Mouse (Mus musculus) central nervous system, embryonic 11.5 days (tissue): ENCODE measurements around the gene Pthlh. TPM values are rescaled to one million over a fixed set of nuclear protein-coding genes. Genes with fewer than 3 reads are reported as not detected.

ENCODE experiments used
- polyA plus RNA-seq: library from polyadenylated mRNA; depleted of rRNA; stranded (reverse); fragments of >200 nt; gene quantifications from 2 replicates; pipeline ENCODE4 v1.2.3, GENCODE M21; 2012; rRNA removed

The Pthlh gene
- 1.4 and 1.7 TPM in 2 replicates for polyA plus RNA-seq

GRCm38 (mm10) chr6:147263587-147264565 lies at the start of gene Pthlh:
Gene Pthlh (minus strand): TSS chr6:147264183.

Other genes starting within 250 kb of the Pthlh start
- gene Rep15, start 231.6 kb downstream of the Pthlh start, polyA plus RNA-seq = 0.72 and 0.81 TPM in 2 replicates
- gene Mrps35, start 221.4 kb downstream of the Pthlh start, polyA plus RNA-seq = 53.5 and 66.4 TPM in 2 replicates
- gene Mansc4, start 177.2 kb downstream of the Pthlh start, polyA plus RNA-seq = 0.55 and 0.65 TPM in 2 replicates
- 6.7 and 9.3 TPM in 2 replicates for gene Klhl42, start 172.8 kb downstream of the Pthlh start, polyA plus RNA-seq
- 20.5 and 25.8 TPM in 2 replicates for gene Ccdc91, start 211.6 kb upstream of the Pthlh start, polyA plus RNA-seq